Mouse (Mus musculus) bone marrow, adult 2 months (tissue): ENCODE results near the gene Hmmr.

Source experiments
- CTCF ChIP-seq: fragments of 200-500 bp; IDR thresholded peaks from 2 replicates; pipeline ENCODE4 v1.5.1; 2011; ENCODE audit warnings: low read length, control low read depth; ENCODE audit not compliant: control insufficient read depth, insufficient read depth
- POLR2A ChIP-seq: fragments of 200-500 bp; IDR thresholded peaks from 2 replicates; pipeline ENCODE4 v1.6.1; 2011; ENCODE audit warnings: low read depth, mild to moderate bottlenecking, control low read depth, low read length, borderline replicate concordance; ENCODE audit not compliant: control insufficient read depth

GRCm38 (mm10) chr11:40718324-40718723 is 14.9 kb downstream of the Hmmr start:
- TF ChIP-seq CTCF (no peak), POLR2A (no peak)
